Mouse (Mus musculus): ENCODE measurements at regions not wholly inside any gene's neighbourhood (a gene's known extent, or its start where the extent isn't known, plus 50 kb on each side); places are given as distances from the start of the nearest gene placed in this dataset.

GRCm38 (mm10) chr11:24685545-24686467 is 608.0 kb downstream of the Bcl11a start:
- Histone ChIP-seq H3K4me2 (ENCODE audit: low read depth, low read length) (no peak overlapping the region), H3K27ac (ENCODE audit: low read length) (no peak overlapping the region), H3K9me3 (replicated peaks; ENCODE audit: control insufficient read depth, low read length) (no peaks in the 10 kb centered on the region), H3K4me1 (ENCODE audit: control insufficient read depth, insufficient read depth, low read length) (no peaks in the 10 kb centered on the region), H3K4me3 (replicated peaks; ENCODE audit: low read length) (no peak overlapping the region), H3K9ac (ENCODE audit: low read length) (no peak overlapping the region), H3K27me3 (ENCODE audit: control insufficient read depth, insufficient read depth, low read length) (no peaks in the 10 kb centered on the region), H3K36me3 (ENCODE audit: control insufficient read depth, insufficient read depth, low read length) (no peaks in the 10 kb centered on the region)
- 69% methylated on average over 16 of the region's 16 CpGs for WGBS
- ATAC-seq (ENCODE audit: insufficient read depth, low FRiP score) = no peak

DNA sequence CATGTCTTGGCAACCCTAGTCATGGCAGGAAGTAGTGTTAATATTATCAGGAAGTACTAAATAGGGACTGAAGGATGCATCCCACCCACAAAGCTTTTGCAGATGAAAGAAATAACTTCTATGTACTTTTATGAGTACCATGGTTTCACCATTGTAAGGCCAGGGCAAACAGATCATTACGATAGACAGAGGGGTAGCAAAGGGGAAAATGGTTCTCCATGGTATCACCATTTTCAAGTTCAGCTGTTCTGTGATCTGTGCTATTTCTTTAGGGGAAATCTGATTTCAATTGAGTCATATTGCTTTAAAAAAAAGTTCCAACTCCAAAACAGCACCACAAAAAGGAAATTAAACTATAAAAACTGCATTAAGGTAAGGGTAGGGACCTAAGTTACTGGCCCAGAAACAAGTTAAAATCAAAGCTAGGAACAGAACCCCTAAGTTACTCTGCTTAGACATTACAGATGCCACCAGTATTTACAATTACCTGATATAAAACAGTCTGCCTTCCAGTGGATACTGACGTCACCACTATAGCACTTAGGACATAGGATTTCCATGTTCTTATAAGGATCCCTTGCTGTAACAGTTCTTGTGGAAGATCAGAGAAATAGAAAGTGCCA is 610.4 kb downstream of the Bcl11a start:
- no peak overlapping the region for H3K9ac ChIP-seq (ENCODE audit: low read length)
- no peak overlapping the region for H3K4me3 ChIP-seq (replicated peaks; ENCODE audit: low read length)
- H3K9me3 ChIP-seq (replicated peaks; ENCODE audit: control insufficient read depth, low read length) = no peaks in the 10 kb centered on the region
- WGBS = 78% methylated on average over 2 of the region's 2 CpGs
- H3K27ac ChIP-seq (ENCODE audit: low read length) = no peak overlapping the region
- no peaks in the 10 kb centered on the region for H3K4me1 ChIP-seq (ENCODE audit: control insufficient read depth, insufficient read depth, low read length)
- H3K4me2 ChIP-seq (ENCODE audit: low read depth, low read length) = no peak overlapping the region
- H3K36me3 ChIP-seq (ENCODE audit: control insufficient read depth, insufficient read depth, low read length) = no peaks in the 10 kb centered on the region
- no peak for ATAC-seq (ENCODE audit: insufficient read depth, low FRiP score)
- H3K27me3 ChIP-seq (ENCODE audit: control insufficient read depth, insufficient read depth, low read length) = no peaks in the 10 kb centered on the region

DNA sequence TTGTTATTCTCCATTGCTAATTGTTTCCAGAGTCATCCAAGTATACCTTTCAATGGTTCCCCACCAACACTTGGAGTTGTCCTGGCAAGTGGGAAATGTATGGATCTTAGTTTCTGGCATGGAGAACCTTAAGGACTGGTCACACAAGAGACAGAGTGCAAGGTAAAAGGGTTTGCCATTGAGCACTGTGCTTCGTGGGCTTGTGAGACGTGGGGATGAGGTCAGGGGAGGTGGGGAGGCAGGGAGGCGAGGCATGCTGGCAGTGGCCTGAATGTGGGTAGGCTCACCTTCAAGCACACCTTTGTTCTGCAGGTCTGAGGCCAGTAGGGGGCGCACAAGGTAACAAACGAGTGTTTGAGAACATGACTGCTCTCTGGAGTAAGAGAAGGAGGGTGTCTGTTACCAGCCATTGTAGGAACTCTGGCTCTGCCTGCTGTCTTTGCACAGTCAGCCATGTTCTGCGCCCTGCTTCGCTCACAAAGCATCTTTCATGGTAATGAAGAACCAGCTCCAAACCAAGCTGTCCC is 612.0 kb downstream of the Bcl11a start:
- 50% methylated on average over 7 of the region's 7 CpGs for WGBS
- H3K27me3 ChIP-seq (ENCODE audit: control insufficient read depth, insufficient read depth, low read length) = no peaks in the 10 kb centered on the region
- H3K36me3 ChIP-seq (ENCODE audit: control insufficient read depth, insufficient read depth, low read length) = no peaks in the 10 kb centered on the region
- H3K9ac ChIP-seq (ENCODE audit: low read length) = no peak overlapping the region
- H3K4me1 ChIP-seq (ENCODE audit: control insufficient read depth, insufficient read depth, low read length) = no peaks in the 10 kb centered on the region
- no peak overlapping the region for H3K4me3 ChIP-seq (replicated peaks; ENCODE audit: low read length)
- no peaks in the 10 kb centered on the region for H3K9me3 ChIP-seq (replicated peaks; ENCODE audit: control insufficient read depth, low read length)
- H3K4me2 ChIP-seq (ENCODE audit: low read depth, low read length) = no peak overlapping the region
- H3K27ac ChIP-seq (ENCODE audit: low read length) = no peak overlapping the region
- ATAC-seq (ENCODE audit: insufficient read depth, low FRiP score) = no peak

GRCm38 (mm10) chr11:24693926-24694325 is 616.1 kb downstream of the Bcl11a start:
- Histone ChIP-seq H3K4me2 (ENCODE audit: low read depth, low read length) (no peak overlapping the region), H3K9me3 (replicated peaks; ENCODE audit: control insufficient read depth, low read length) (no peaks in the 10 kb centered on the region), H3K9ac (ENCODE audit: low read length) (no peak overlapping the region), H3K4me3 (replicated peaks; ENCODE audit: low read length) (no peak overlapping the region), H3K4me1 (ENCODE audit: control insufficient read depth, insufficient read depth, low read length) (no peaks in the 10 kb centered on the region), H3K27ac (ENCODE audit: low read length) (no peak overlapping the region), H3K36me3 (ENCODE audit: control insufficient read depth, insufficient read depth, low read length) (no peaks in the 10 kb centered on the region), H3K27me3 (ENCODE audit: control insufficient read depth, insufficient read depth, low read length) (no peaks in the 10 kb centered on the region)
- WGBS = 84% methylated on average over 6 of the region's 6 CpGs
- ATAC-seq (ENCODE audit: insufficient read depth, low FRiP score) = no peak

GRCm38 (mm10) chr11:24695010-24695720 is 617.3 kb downstream of the Bcl11a start:
- H3K9ac ChIP-seq (ENCODE audit: low read length) = no peak overlapping the region
- H3K27ac ChIP-seq (ENCODE audit: low read length) = no peak overlapping the region
- H3K4me3 ChIP-seq (replicated peaks; ENCODE audit: low read length) = no peak overlapping the region
- H3K27me3 ChIP-seq (ENCODE audit: control insufficient read depth, insufficient read depth, low read length) = no peaks in the 10 kb centered on the region
- H3K4me2 ChIP-seq (ENCODE audit: low read depth, low read length) = no peak overlapping the region
- ATAC-seq (ENCODE audit: insufficient read depth, low FRiP score) = no peak
- H3K9me3 ChIP-seq (replicated peaks; ENCODE audit: control insufficient read depth, low read length) = no peaks in the 10 kb centered on the region
- no peaks in the 10 kb centered on the region for H3K36me3 ChIP-seq (ENCODE audit: control insufficient read depth, insufficient read depth, low read length)
- 60% methylated on average over 5 of the region's 5 CpGs for WGBS
- H3K4me1 ChIP-seq (ENCODE audit: control insufficient read depth, insufficient read depth, low read length) = no peaks in the 10 kb centered on the region

DNA sequence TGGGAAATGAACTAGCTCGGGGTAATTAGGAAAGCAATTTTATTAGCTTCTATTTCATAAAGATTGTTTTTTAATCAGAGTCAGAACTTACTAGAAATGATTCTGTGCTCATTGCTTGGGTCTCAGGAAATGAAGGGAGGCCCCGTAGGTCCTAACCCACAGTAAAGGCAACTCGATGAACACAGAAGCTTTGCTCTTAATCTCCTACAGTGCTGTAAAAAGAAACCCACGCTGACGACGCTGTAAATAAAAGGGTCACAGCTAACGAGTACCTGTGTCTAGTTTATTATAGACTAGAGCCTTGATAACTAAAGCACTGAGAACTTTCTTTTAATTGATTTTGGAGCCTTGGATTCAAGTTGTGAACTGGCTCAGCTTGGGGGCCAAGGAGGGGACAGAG is 618.7 kb downstream of the Bcl11a start:
- 44% methylated on average over 7 of the region's 7 CpGs for WGBS
- Histone ChIP-seq H3K36me3 (ENCODE audit: control insufficient read depth, insufficient read depth, low read length) (no peaks in the 10 kb centered on the region), H3K4me1 (ENCODE audit: control insufficient read depth, insufficient read depth, low read length) (no peaks in the 10 kb centered on the region), H3K4me3 (replicated peaks; ENCODE audit: low read length) (no peak overlapping the region), H3K27ac (ENCODE audit: low read length) (no peak overlapping the region), H3K27me3 (ENCODE audit: control insufficient read depth, insufficient read depth, low read length) (no peaks in the 10 kb centered on the region), H3K9me3 (replicated peaks; ENCODE audit: control insufficient read depth, low read length) (no peaks in the 10 kb centered on the region), H3K4me2 (ENCODE audit: low read depth, low read length) (no peak overlapping the region), H3K9ac (ENCODE audit: low read length) (no peak overlapping the region)
- ATAC-seq (ENCODE audit: insufficient read depth, low FRiP score) = no peak

DNA sequence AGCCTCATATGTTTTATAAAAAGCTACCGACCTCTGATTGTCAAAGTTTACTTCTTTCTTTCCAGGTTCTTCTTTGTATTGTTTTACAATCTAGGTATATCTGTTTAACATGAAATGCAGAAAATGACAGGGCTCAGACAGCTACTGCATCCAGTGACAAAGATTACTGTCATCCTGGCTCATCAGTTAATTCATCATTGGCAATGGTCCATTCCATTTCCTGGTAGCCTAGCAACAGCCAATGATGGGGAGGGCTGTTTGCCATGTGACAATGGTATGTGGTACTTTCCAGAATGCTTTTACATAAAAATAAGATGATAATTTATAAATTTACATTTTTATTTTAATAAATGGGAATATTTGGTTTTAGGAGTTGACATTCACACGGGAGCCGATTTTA is 630.9 kb downstream of the Bcl11a start:
- no peaks in the 10 kb centered on the region for H3K9me3 ChIP-seq (replicated peaks; ENCODE audit: control insufficient read depth, low read length)
- no peaks in the 10 kb centered on the region for H3K27me3 ChIP-seq (ENCODE audit: control insufficient read depth, insufficient read depth, low read length)
- H3K4me2 ChIP-seq (ENCODE audit: low read depth, low read length) = no peak overlapping the region
- H3K27ac ChIP-seq (ENCODE audit: low read length) = no peak overlapping the region
- H3K4me1 ChIP-seq (ENCODE audit: control insufficient read depth, insufficient read depth, low read length) = no peaks in the 10 kb centered on the region
- no peak overlapping the region for H3K4me3 ChIP-seq (replicated peaks; ENCODE audit: low read length)
- H3K9ac ChIP-seq (ENCODE audit: low read length) = no peak overlapping the region
- ATAC-seq (ENCODE audit: insufficient read depth, low FRiP score) = no peak
- H3K36me3 ChIP-seq (ENCODE audit: control insufficient read depth, insufficient read depth, low read length) = no peaks in the 10 kb centered on the region
- 90% methylated on average over 3 of the region's 3 CpGs for WGBS

GRCm38 (mm10) chr11:24716539-24717287 is 638.9 kb downstream of the Bcl11a start:
- Histone ChIP-seq H3K27me3 (ENCODE audit: control insufficient read depth, insufficient read depth, low read length) (no peaks in the 10 kb centered on the region), H3K36me3 (ENCODE audit: control insufficient read depth, insufficient read depth, low read length) (no peaks in the 10 kb centered on the region), H3K9me3 (replicated peaks; ENCODE audit: control insufficient read depth, low read length) (no peaks in the 10 kb centered on the region), H3K4me3 (replicated peaks; ENCODE audit: low read length) (no peak overlapping the region), H3K4me2 (ENCODE audit: low read depth, low read length) (no peak overlapping the region), H3K27ac (ENCODE audit: low read length) (no peak overlapping the region), H3K4me1 (ENCODE audit: control insufficient read depth, insufficient read depth, low read length) (no peaks in the 10 kb centered on the region), H3K9ac (ENCODE audit: low read length) (no peak overlapping the region)
- ATAC-seq (ENCODE audit: insufficient read depth, low FRiP score) = no peak
- WGBS = 68% methylated on average over 12 of the region's 12 CpGs
